Mouse (Mus musculus): Measurements from ENCODE around the gene Pdzd8.

DNA sequence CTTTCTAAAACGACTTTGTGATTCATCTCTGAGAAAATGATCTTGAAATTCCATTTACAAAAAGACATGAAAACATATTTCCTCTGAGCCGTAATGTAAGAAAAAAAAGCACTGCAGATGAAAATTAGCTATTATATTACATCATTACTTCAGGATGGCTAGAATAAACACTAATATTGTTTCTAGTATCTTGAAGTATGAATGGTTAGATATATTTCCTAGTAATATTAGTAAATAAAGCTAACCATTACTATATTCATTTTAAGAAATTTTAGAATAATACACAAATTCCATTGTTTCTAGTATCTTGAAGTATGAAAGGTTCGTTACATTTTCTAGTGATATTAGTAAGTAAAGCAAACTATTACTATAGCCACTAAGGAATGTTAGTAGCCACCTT is 5.7 kb downstream of the Pdzd8 start:
- no peak for TF ChIP-seq CTCF (IDR thresholded peaks at IDR 0.05; ENCODE audit: extremely low read depth, insufficient read length, insufficient replicate concordance, low read depth, low read length)
- no peak for TF ChIP-seq POLR2A (IDR thresholded peaks at IDR 0.05; ENCODE audit: low read depth, low read length)
